Mouse (Mus musculus): ENCODE results near the gene Sele.
A peak's percentile ranks its signal among the peaks of the same experiment; 100 is the strongest.
"Not testable (repeated sequence)": the region's sequence is repeated elsewhere in the genome, so short reads cannot be mapped to it uniquely, and the experiment has no call there.

Gene Sele

DNA sequence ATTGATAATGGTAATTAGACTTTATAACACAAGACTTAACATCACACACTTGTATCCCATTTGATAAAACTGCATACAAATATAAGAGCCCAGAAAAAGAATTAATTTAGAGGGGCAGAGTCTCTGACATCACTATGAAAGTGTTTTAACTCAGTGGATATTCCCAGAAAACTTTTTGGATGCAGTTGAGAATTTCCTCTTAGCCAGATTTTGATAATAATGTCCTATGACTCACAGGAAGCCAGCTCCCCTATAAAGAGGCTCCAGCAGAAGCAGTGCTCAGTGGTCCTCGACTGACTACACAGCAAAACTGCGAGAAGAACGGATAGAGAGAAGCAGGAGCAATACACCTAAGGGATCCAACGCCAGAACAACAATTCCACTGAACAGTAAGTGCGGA lies at the start of gene Sele:
TSS of gene Sele (plus strand) at position 301 of the 400 bp plus-strand sequence.
- DNase-seq (ENCODE audit: low read depth): no peak

DNA sequence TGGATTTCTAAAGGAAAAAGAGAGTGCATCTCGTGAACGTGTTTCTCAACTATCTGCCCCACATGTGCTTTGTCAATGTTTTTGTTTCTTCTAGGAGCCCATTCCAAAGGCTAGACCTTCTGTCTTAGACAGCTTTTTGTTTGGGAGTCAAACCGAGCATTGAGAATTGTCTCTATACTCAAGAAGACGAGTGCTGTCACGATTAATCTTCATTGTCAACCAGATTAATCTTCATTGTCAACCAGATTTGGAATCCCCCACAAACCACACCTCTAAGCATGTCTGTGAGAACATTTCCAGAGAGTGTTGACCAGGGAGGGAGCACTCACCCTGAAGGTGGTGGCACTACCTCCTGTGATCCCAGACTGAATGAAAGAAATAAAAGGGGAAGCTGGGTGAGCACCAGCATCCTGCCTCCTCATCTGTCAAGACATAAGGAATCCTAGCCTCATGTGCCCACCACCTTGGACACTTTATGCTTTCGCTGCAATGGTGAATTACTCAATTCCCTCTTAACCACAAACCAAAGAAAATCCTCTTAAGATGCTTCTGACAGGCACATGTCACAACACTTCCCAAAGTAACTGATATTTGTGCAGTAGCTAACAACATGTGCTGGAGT lies 46.1 kb upstream of the Sele start:
- peak; percentile 46 for DNase-seq (ENCODE audit: low read depth)

DNA sequence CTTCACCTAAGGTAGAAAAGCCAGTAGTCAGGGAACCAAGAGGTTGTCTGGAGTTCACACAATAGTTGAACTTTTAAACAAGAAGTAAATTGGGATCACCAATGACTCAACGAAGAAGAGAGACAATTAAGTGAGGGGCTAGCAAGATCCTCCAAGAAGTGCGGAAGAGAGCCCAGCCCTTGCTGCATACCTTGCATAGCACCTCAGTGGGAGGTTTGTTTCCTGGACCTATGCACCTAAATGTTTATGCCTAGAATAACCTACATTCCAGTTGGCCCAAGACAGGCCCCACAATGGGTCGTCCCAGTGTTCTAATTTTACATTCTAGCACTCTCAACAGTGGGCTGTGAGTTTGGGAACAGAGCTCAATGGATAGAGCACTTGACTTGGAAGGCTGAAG lies 43.7 kb upstream of the Sele start:
- DNase-seq (ENCODE audit: low read depth): no peak

DNA sequence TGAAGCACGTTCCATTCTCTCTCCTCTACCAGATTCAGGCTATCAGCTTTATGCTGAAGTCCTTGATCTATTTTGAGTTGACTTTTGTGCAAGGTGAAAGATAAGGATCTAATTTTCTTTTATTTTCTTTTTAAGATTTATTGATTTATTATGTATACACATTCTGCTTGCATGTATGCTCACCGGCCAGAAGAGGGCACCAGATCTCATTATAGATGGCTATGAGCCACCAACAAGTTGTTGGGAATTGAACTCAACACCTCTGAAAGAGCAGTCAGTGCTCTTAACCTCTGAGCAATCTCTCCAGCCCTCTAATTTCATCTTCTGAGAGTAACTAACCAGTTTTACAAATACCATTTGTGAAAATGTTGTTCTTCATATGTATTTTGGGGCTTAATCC lies 38.8 kb upstream of the Sele start:
- DNase-seq (ENCODE audit: low read depth): peak; percentile 65

DNA sequence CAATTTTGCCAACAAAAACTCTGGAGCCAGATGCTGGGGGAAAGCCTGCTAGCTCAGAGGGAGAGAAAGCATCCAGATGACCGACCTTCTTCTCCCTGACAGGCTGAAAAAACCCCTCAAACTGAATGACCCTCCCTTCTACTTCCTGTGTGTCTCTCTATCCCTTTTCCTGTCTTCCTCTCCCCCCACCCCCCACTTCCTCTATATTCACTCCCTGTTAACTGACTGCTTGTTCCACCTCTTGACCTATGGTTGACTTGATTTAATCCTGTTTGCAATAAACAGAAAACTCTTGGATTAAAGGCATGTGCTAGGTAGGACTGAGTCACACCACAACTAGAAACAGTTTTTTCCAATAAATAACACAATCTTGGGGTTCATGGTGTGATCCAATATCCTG lies 33.4 kb upstream of the Sele start:
- no peak for DNase-seq (ENCODE audit: low read depth)

DNA sequence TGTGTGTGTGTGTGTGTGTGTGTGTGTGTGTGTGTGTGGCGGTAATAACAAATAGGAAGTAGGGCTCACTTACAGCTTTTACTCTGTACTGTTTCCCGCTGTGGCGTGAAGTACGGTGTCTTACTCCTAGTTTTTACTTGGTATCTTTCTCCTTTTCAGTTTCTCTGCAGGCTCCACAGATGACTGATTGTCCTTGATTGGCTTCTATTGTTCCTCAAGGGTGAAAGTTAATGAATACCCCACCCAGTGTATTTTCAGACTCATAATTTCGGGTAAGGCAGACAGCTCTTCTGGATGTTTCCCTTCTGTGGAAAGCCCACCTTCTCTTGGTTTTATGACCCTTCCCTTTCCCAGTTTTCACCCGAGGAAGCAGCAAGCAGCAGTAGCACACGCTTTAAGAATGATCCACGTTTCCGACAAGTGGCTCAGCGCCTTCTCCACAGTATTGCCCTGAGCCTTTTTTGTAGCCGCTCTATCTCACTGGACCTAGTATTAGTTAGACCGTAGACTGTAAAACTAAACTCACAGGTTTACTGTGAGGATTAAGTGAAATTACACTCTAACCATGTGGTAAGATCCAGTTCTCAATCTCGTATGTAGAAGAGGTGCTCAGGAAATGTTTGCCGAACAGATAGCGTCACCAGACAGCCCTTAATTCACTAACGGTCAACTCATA lies 29.7 kb upstream of the Sele start:
- DNase-seq (ENCODE audit: low read depth): no peak

DNA sequence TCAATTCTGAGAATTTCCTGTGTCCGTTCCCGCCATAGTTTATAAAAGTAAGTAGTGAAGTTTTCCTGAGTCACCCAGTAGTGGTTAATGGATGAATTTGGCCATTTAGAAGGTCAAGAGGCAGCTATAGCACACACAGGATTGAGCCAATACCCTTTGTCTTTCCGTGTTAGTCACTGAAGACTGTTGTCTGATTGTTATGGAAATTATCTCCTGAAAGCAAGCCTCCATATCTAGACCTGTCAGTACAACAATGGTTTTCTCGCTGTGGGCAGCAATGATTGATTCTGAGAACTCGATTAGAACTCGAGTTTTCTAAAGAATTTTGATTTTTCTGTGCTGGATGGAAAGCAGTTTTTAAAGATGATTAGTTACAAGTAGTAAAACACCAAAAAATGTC lies 28.2 kb upstream of the Sele start:
- no peak for DNase-seq (ENCODE audit: low read depth)

DNA sequence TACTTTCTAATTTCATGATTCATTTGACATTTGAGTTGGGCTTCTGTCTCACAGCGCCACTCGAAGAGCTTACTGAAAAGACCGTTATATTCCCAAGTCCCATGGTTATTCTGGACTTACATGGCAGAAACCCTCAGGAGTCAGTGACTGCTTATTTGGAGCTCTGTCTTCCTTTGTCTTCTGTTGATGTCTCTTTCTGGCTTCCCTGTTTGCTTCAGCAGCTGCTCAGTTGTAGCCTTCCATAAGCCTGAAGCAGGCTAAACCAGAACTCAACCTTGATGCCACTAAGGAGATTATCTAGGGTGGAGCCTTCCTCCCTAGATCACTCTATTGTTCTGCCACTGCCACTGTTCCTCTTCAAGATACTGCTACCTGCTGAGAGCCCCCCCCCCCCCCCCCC lies 27.3 kb upstream of the Sele start:
- not testable (repeated sequence) for DNase-seq (ENCODE audit: low read depth)

DNA sequence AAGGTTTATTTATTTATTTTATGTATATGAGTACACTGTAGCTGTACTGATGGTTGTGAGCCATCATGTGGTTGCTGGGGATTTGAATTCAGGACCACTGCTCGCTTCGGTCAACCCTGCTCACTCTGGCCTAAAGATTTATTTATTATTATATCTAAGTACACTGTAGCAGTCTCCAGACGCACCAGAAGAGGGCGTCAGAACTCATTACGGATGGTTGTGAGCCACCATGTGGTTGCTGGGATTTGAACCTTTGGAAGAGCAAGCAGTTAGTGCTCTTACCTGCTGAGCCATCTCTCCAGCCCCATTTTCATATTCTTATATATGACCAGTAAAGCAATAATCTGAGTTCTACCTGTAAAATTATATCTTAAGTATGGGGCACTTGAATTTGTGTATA lies 25.9 kb upstream of the Sele start:
- DNase-seq (ENCODE audit: low read depth): peak; percentile 33

DNA sequence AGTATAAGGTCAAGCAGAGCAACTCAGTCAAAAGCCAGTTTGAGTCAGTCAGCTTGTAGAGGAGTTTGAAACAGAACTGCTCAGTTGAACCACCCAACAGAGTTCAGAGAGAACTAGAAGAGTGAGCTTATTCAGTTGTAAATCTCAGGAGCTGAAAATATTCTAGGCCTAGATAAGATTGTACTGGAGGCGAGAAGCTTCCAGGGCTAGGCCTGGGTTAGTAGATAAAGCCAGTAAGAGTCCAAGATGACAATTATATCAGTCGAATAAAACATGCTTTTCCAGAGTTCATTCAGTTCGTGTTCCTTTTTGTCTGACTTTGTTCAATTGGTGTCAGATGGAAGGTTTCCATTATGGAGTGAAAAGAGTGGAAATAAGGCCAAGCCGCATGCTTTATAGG lies 22.3 kb upstream of the Sele start:
- no peak for DNase-seq (ENCODE audit: low read depth)

DNA sequence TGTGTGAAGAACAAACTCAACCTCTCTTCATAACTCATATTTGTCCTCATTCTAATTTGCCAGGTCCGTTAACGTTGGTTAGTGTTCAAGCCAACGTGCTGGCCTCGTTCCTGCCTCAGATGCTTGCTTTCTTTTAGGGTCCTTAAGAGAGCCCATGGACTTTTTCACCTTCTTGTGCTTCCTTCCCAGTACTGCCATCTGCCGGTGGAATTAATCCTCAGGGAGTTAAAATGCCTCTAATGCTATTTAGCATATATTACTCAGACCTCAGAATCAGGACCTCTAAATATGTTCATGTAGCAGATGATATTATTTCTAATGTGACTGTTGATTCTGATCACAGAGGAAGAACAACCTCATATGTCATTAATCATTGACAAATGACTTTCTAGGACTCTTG lies 20.6 kb upstream of the Sele start:
- peak; percentile 11 for DNase-seq (ENCODE audit: low read depth)

DNA sequence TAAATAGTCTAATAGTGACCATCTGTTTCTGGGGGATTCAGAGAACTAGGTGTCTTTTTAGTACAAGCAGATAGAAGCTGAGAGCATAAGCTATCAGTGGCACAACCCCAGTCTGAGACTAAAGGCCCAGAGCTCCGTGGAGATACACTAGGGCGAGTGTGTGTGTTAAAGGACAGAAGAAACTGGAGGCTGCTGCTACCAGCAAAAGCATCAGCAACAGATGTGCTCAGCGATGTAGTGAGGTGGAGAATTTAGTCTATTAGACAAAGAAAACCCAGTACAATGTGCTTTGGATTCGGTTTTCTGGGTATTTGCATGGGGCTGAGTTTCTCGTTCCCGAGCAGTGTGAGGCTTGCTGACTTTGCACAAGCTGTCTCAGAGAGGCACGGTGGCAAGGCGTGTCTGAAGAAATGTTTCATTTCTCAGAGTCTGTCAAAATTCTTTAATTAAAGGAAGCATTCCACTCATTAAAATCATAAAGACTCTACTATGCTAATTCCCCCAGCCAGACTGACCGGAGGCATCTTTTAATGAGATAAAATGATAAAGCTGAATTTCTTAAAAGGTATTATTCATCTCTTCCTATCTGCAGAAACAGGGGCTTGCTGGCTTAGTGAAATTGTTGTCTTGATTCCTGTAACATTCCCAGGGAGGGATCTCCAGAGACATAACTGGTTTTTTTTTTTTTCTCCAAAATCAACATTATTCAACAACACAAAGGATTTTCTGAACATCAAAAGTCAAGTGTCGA lies 7.5 kb upstream of the Sele start:
- DNase-seq (ENCODE audit: low read depth): no peak

DNA sequence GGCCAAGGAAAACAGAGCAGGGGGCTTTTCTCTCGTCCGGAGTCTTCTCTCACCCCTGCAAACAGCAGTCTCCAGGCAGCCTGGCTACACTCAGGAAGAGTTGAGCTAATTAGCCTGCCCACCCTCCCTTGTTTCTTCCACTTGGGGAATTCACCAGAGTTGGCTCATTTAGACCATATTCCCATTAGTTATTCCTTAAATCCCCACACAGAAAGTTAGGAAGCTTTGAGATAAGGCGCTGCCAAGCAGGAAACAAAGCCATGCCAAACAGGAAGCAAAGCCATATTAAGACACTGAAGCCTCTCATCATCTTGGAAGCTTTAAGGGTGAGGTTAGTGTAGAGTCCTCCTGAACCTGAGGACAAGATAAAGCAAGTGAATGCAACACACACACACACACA lies 4.5 kb upstream of the Sele start:
- DNase-seq (ENCODE audit: low read depth): no peak

DNA sequence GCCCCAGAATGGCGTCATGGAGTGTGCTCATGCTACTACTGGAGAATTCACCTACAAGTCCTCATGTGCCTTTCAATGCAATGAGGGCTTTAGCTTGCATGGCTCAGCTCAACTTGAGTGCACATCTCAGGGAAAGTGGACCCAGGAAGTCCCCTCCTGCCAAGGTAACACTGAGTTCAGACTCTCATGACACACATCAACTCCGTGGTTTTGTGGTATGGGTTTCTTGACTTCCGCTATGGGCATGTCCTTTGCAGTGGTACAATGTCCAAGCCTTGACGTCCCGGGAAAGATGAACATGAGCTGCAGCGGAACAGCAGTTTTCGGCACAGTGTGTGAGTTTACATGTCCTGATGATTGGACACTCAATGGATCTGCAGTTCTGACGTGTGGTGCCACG lies 5.5 kb downstream of the Sele start:
- no peak for DNase-seq (ENCODE audit: low read depth)

DNA sequence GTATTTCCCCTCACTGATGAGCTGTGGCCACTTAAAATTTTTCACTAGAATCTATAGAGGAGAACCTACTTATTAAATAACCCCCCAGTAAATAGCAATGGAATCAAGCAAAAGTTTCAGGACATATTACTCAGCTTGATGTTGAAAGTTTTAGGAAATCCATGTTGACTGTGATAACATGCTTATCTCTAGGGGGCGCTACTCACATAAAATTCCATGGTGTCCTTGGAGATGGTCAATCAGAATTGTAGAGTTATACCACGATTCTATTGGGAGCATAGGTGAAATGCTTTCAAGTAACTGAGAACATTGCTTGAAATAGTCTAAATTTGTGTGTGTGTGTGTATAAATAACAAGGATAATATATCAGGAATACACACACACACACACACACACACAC lies 6.8 kb downstream of the Sele start:
- peak; percentile 69 for DNase-seq (ENCODE audit: low read depth)

DNA sequence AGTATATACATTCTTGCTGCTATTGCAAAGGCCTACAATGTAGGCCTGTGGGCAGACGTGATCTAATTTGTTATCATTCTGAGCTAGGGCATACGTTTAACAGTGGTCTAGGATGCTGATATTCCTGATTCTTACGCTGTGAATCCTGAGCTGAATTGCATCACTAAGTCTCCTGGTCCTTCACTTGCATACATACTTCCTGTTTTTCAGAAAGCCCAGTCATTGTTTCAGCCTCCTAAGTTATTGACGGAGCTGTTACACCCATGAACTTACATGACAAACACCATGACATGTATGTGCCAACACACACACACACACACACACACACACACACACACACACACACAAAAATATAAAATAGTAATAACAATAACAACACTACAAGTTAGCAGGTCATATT lies 12.0 kb downstream of the Sele start:
- peak; percentile 62 for DNase-seq (ENCODE audit: low read depth)

DNA sequence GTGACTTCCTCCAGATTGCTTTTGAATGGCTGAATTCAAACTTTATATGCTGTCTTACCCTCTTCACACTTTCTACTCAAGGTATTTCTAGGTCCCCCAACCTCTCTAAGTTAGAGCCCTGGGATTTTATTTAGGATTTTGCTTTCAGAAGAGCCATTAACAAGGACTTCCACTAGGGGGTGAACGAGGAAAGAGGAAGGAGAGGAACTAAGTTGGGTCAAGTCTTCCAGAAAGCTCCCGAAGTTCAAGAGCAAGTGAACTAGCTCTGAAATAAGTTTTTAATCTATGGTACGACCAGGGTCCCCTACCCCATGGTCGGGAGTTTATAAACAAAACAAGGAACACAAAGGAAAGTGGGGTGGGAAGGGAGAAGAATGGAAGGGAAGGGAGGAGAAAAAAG lies 13.2 kb downstream of the Sele start:
- peak; percentile 92 for DNase-seq (ENCODE audit: low read depth)

DNA sequence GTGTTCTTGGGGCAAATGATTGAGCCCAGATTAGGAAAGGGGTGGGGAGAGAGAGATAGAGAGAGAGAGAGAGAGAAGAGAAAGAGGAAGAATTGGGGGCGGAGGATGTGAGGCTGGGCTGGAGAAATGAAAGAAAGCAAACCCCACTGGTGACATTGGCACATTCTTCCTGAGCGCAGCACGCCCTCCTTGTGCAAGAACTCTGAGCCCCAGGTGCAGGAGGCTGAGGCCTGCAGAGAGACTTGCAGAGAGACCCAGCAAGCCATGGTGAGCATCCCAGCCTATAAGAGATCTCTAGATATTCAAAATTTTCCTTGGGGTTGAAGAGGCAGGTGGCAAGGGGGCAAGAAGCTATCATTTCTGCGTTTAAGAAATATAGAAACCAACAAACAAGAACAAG lies 13.9 kb downstream of the Sele start, which contains the start of gene Sell:
TSS of gene Sell (plus strand) at position 58 of the 400 bp plus-strand sequence.
- peak; percentile 91 for DNase-seq (ENCODE audit: low read depth)

DNA sequence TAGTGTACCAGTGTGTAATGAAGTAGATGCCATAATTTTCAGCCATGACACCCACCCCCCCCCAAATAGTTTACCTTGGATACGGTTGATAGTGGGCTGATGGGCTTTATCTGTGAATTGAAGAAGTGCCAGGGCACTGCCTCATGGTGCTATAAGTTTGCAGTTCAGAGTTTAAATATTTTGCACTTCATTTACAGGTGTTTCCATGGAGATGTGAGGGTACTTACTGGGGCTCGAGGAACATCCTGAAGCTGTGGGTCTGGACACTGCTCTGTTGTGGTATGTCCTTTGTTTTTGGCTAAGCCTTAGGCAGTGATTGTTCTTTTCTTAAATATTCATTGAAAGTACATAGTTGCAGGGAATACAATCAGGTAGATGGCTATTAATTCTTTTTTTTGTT lies 14.8 kb downstream of the Sele start:
- peak; percentile 67 for DNase-seq (ENCODE audit: low read depth)

DNA sequence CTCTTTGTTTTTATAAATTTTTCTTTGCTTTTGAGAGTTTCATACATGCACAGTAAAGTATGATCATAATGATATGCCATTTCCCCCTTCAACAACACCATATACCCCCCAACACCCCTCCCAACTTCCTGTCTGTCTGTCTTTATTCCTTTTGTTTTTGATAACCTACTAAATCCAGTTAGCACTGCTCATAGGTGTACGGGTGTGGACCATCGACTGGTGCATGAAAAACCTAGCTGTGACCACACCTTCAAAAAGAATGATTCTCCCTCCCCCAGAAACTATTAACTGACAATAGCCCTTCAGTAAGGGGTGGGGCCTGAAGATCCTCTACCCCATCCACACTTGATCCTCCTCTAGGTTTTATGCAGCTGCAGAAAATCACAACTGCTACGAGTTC lies 15.7 kb downstream of the Sele start:
- peak; percentile 87 for DNase-seq (ENCODE audit: low read depth)

DNA sequence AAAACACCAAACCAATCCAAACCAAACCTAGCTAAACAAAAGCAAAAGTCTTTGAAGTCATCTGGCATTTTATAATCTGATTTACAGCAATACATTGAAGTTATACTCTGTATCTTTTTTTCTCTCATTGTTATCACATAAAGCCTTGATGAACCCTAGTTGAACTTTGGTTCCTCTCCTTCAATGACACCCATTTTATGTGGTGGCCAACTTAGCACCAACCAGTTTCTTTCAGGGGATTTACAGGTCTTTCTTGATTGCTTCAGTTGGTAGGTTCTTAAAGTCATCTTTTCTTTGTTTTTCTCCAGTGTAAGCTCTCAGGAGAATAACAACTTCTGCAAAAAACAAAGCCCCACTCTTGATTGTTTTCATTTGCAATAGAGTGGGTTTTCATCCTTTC lies 21.2 kb downstream of the Sele start:
- no peak for DNase-seq (ENCODE audit: low read depth)

DNA sequence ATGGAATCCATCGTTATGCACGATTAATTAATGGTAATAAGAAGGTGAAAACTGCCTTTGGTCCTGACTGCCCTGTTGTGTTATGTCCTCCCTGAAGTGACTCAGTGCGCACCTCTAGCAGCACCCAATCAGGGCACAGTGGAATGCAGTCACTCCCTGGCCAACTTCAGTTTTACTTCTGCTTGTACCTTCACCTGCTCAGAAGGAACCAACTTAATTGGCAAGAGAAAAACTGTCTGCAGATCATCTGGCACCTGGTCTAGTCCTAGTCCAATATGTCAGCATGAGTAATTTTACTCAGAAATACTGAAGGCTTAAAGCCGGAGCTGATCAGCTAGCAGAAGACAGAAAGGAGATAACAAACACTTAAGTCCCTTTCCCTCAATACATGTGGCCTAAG lies 22.4 kb downstream of the Sele start:
- DNase-seq (ENCODE audit: low read depth): no peak

DNA sequence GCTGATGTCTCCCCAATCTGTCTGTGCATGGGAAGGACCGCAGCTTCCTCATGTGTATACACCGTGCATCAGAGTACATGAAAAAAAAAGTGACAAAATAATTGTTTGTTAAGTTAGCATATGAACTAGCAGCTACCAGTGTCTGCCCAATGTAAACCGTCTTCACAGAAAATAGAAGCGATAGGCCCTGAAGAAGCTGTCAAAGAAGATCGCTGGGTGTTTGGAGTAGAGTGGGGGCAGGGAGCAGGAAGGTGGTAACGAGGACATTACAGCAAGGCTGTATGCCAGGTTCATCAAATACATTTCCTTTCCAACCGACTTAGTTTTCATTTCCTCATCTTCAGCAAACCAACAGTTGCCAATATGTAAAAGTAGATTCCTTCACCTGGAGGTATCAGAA lies 23.1 kb downstream of the Sele start:
- DNase-seq (ENCODE audit: low read depth): peak; percentile 45
